Mouse (Mus musculus) E14TG2a.4 (cell line): Measurements from ENCODE around the gene Cdyl.

Experiments
- CTCF ChIP-seq: conservative IDR thresholded peaks from 2 replicates; pipeline ENCODE4 v1.5.1; 2014; ENCODE audit warnings: low read length
- NANOG ChIP-seq: IDR thresholded peaks from 2 replicates; pipeline ENCODE4 v1.6.1; 2014; ENCODE audit warnings: borderline replicate concordance, low read length, mixed read lengths
- POU5F1 ChIP-seq: IDR thresholded peaks from 2 replicates; pipeline ENCODE4 v1.6.1; 2014; ENCODE audit warnings: low read length, borderline replicate concordance

DNA sequence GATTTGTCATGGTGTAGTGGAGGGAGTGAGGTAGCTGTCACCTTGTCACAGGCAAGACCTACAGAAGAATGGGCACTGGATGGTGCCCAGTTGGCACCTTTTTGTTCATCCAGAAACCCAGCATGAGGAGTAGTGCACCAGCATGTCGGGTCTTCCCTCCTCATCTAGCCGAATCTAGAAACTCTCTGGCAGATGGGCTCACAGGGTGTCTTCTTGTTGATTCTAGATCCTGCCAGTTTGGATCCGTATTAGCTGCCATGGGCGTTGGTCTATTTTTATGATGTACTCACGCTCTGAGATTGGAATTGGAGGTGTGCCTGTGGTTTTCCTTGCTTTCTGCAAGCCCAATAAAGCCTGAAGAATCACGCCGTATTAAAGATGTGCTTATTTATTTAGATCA lies 92.4 kb downstream of the Cdyl start:
- no peak for TF ChIP-seq CTCF
- TF ChIP-seq NANOG, result no peak
- no peak for TF ChIP-seq POU5F1
